Mouse (Mus musculus) stomach, postnatal 0 days (tissue): ENCODE measurements around the gene Gtf2a2. TPM values are rescaled to one million over a fixed set of nuclear protein-coding genes. Genes with fewer than 3 reads are reported as not detected.

Experiments used
- ATAC-seq: fragments of 200-750 bp; cut with Nextera tagmentation; 2 replicates; pipeline ENCODE4 v1.8.0; 2017; ENCODE audit not compliant: low FRiP score, low TSS enrichment
- DNase-seq: peaks from one replicate; pipeline ENCODE4 v3.0.0-alpha.2; 2016; ENCODE audit warnings: low spot score
- H3K27ac ChIP-seq: fragments of 300-500 bp; sonication (generic); replicated peaks from 2 replicates; pipeline ENCODE4 v1.5.1; 2014; ENCODE audit warnings: mild to moderate bottlenecking, control low read depth
- H3K27me3 ChIP-seq: fragments of 300-500 bp; sonication (generic); 2 replicates; pipeline ENCODE4 v1.6.1; 2014; ENCODE audit warnings: low read length; ENCODE audit not compliant: control insufficient read depth, insufficient read depth
- H3K36me3 ChIP-seq: fragments of 300-500 bp; sonication (generic); 2 replicates; pipeline ENCODE4 v1.6.1; 2014; ENCODE audit warnings: low read length, mixed read lengths; ENCODE audit not compliant: control insufficient read depth, insufficient read depth
- H3K4me1 ChIP-seq: fragments of 300-500 bp; sonication (generic); replicated peaks from 2 replicates; pipeline ENCODE4 v1.6.1; 2014; ENCODE audit warnings: antibody characterized with exemption; ENCODE audit not compliant: control insufficient read depth, insufficient read depth
- H3K4me2 ChIP-seq: fragments of 300-500 bp; sonication (generic); replicated peaks from 2 replicates; pipeline ENCODE4 v1.6.1; 2014; ENCODE audit warnings: low read depth, mild to moderate bottlenecking, control low read depth, moderate library complexity
- H3K4me3 ChIP-seq: fragments of 300-500 bp; sonication (generic); 2 replicates; pipeline ENCODE4 v1.5.1; 2014; ENCODE audit warnings: low read depth, low read length, control low read depth
- H3K9ac ChIP-seq: fragments of 300-500 bp; sonication (generic); 2 replicates; pipeline ENCODE4 v1.6.1; 2014; ENCODE audit warnings: mild to moderate bottlenecking, low read length, control low read depth, mixed read lengths
- H3K9me3 ChIP-seq: fragments of 300-500 bp; sonication (generic); 2 replicates; pipeline ENCODE4 v1.6.1; 2016; ENCODE audit warnings: low read length; ENCODE audit not compliant: control insufficient read depth
- CTCF ChIP-seq: IDR thresholded peaks from 2 replicates; pipeline ENCODE4 v1.5.1; 2016; ENCODE audit warnings: antibody characterized with exemption, low read depth, mild to moderate bottlenecking, moderate library complexity
- EP300 ChIP-seq: optimal IDR thresholded peaks from 2 replicates; pipeline ENCODE3; 2016; ENCODE audit warnings: antibody characterized with exemption
- WGBS: fragments of 180-500 bp; shearing (Covaris S2); extraction: QIAGEN DNeasy Blood & Tissue Kit; methylation state at CpG from one replicate; pipeline ENCODE4 v1.1.7; 2014; 5-methylcytosine and 5-hydroxymethylcytosine counted together
- polyA plus RNA-seq: library from polyadenylated mRNA; unstranded; fragments of >200 nt; fragmentation: Nextera tagmentation; extraction: Ambion mirVana; gene quantifications from 2 replicates; pipeline ENCODE4 v1.2.1, GENCODE M21; 2015

Gtf2a2 gene
- polyA plus RNA-seq, 1 experiment from 2014 or later, result 160 TPM

DNA sequence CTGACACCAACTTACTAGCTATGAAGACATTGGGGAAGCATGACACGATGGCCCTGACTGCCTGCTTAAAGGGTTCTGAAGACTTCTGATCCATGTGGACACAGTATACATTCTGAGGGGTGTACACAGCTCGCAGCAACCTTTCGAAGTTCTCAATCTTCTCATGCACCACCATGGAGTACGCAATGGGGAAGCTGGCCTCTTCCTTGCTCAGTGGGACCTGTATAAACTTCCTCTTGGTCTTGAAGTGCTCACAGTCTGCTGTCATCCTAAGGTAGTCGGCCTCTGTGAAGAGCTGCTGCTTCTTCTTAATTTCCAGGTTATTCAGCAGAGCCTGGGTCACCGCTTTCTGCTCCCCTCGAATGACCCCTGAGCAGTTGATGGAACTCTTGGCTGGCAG is 22.4 kb downstream of the Gtf2a2 start:
- peak overlapping the region; percentile 28 for H3K4me3 ChIP-seq
- H3K4me1 ChIP-seq, result no peaks in the 10 kb centered on the region
- DNase-seq, result no peak
- WGBS, result 86% methylated on average over 7 of the region's 7 CpGs
- ATAC-seq, result no peak
- no peaks in the 10 kb centered on the region for H3K9me3 ChIP-seq
- no peaks in the 10 kb centered on the region for H3K36me3 ChIP-seq
- peak overlapping the region; percentile 49 for H3K27ac ChIP-seq
- TF ChIP-seq EP300 (no peak), CTCF (no peak)
- no peaks in the 10 kb centered on the region for H3K27me3 ChIP-seq
- no peak overlapping the region; the same call in 1 of the 2 replicates for H3K9ac ChIP-seq
- peak overlapping the region; percentile 41 for H3K4me2 ChIP-seq

DNA sequence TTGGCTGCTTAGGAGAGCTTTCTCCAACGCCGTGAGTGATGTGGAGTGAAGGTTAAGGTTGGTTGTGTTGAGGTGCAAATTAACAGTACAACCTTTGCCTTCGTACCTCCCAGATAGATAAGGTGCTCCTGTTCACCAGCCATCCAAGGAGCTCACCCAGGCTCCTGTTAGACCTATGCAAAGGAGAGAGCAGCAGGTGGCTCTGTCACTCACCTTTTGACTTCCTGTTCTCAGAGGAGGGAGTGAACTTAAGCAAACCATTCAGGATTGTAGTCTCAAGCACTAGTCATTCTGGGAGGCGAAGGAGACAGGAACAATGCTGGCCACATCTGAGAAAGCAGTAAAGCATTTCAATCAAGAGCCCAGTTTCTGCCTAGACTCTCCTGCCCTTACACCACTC is 24.3 kb downstream of the Gtf2a2 start:
- Histone ChIP-seq H3K36me3 (no peaks in the 10 kb centered on the region), H3K4me2 (peak overlapping the region; percentile 17; the same call in 1 of the 2 replicates), H3K27ac (peak overlapping the region; percentile 75), H3K4me1 (no peaks in the 10 kb centered on the region), H3K27me3 (no peaks in the 10 kb centered on the region), H3K9ac (no peak overlapping the region), H3K9me3 (no peaks in the 10 kb centered on the region), H3K4me3 (peak overlapping the region; percentile 28; the same call in 1 of the 2 replicates)
- DNase-seq, result peak; percentile 70
- WGBS, result 61% methylated on average over 4 of the region's 4 CpGs
- TF ChIP-seq CTCF, result peak; percentile 54
- TF ChIP-seq EP300, result no peak
- ATAC-seq, result peak; percentile 95

DNA sequence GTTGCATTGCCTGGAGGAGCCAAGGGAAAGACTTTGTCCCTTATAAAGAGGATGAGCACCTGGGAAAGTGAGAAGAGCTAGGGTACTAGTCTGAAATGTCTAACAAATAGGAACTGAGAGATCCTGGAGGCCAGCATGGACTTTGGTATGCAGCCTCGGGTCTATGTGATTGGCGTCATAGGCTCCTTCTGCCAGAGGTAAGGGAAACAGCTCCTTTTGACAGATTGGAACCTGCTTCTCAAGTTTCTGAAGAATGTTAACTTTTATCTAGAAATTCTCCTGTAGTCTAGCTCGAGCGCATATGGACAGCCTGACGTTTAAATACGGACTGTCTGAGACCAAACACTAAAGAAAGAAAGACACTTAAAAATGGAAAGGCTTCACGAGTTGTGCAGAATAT is 25.6 kb downstream of the Gtf2a2 start, which contains the start of gene Gcnt3:
Gene Gcnt3 (minus strand): TSS at position 101 of the 400 bp plus-strand sequence.
- 51% methylated on average over 7 of the region's 7 CpGs for WGBS

GRCm38 (mm10) chr9:70039597-70040385 is 27.4 kb downstream of the Gtf2a2 start:
- Histone ChIP-seq H3K4me2 (no peak overlapping the region), H3K9me3 (no peaks in the 10 kb centered on the region), H3K27me3 (no peaks in the 10 kb centered on the region), H3K4me3 (no peak overlapping the region), H3K9ac (no peak overlapping the region), H3K4me1 (no peaks in the 10 kb centered on the region), H3K27ac (no peak overlapping the region), H3K36me3 (no peaks in the 10 kb centered on the region)
- ATAC-seq, result no peak
- no peak for DNase-seq
- TF ChIP-seq CTCF, result no peak
- no peak for TF ChIP-seq EP300
- 72% methylated on average over 6 of the region's 6 CpGs for WGBS

More for the DNA sequence above, 25.6 kb downstream of the Gtf2a2 start, which contains the start of gene Gcnt3:
- DNase-seq (no peak), ATAC-seq (no peak)
- Histone ChIP-seq H3K27me3 (no peaks in the 10 kb centered on the region), H3K4me1 (no peaks in the 10 kb centered on the region), H3K4me2 (no peak within 1 kb of the TSS), H3K36me3 (no peaks in the 10 kb centered on the region), H3K4me3 (no peak within 1 kb of the TSS), H3K27ac (peak within 1 kb of the TSS; percentile 75), H3K9me3 (no peaks in the 10 kb centered on the region), H3K9ac (no peak within 1 kb of the TSS)
- TF ChIP-seq CTCF (no peak), EP300 (no peak)

DNA sequence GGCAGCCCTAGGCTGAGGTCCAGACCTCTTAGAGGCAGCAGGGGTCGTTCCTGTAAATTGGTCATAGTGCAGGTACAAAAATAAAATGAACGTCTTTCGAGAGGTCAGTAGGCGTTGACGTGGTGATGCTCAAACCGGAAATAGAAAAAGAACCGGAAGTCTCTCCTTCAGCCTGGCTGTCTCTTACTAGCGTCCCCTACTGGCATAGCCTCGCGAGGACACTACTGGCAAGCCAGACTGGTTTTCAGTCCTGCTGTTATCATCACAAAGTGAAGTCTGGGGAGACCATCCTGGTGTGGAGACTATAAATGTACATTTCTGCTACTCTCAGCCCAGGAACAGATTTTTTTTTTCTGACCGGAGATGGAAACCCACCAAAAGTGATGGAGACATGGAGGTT is 28.2 kb downstream of the Gtf2a2 start:
- no peak overlapping the region for H3K27ac ChIP-seq
- H3K4me1 ChIP-seq, result no peaks in the 10 kb centered on the region
- no peak overlapping the region for H3K4me2 ChIP-seq
- no peaks in the 10 kb centered on the region for H3K9me3 ChIP-seq
- DNase-seq, result no peak
- no peaks in the 10 kb centered on the region for H3K27me3 ChIP-seq
- H3K4me3 ChIP-seq, result no peak overlapping the region
- ATAC-seq, result no peak
- no peak for TF ChIP-seq EP300
- TF ChIP-seq CTCF, result 0 out of 2 replicates have a peak, but pooled peaks have one; percentile 20
- WGBS, result 85% methylated on average over 11 of the region's 11 CpGs
- H3K9ac ChIP-seq, result no peak overlapping the region
- no peaks in the 10 kb centered on the region for H3K36me3 ChIP-seq

GRCm38 (mm10) chr9:70042137-70042536 is 29.8 kb downstream of the Gtf2a2 start:
- Histone ChIP-seq H3K9ac (no peak overlapping the region), H3K4me2 (no peak overlapping the region), H3K4me3 (no peak overlapping the region), H3K9me3 (no peaks in the 10 kb centered on the region), H3K27ac (no peak overlapping the region), H3K36me3 (no peaks in the 10 kb centered on the region), H3K4me1 (no peaks in the 10 kb centered on the region), H3K27me3 (no peaks in the 10 kb centered on the region)
- DNase-seq (no peak), ATAC-seq (peak; percentile 81)
- 79% methylated on average over 4 of the region's 4 CpGs for WGBS
- TF ChIP-seq EP300 (no peak), CTCF (no peak)
